Mouse (Mus musculus) erythroblast, embryonic 14.5 days (primary cell): ENCODE measurements around the gene Rcc2.

Experiments
- GATA1 ChIP-seq: IDR thresholded peaks from 2 replicates; pipeline ENCODE4 v1.6.1; 2012; ENCODE audit warnings: low read length, inconsistent platforms, mixed read lengths
- TAL1 ChIP-seq: IDR thresholded peaks from 3 replicates; pipeline ENCODE4 v1.6.1; 2012; ENCODE audit warnings: low read length, inconsistent platforms, mixed read lengths

DNA sequence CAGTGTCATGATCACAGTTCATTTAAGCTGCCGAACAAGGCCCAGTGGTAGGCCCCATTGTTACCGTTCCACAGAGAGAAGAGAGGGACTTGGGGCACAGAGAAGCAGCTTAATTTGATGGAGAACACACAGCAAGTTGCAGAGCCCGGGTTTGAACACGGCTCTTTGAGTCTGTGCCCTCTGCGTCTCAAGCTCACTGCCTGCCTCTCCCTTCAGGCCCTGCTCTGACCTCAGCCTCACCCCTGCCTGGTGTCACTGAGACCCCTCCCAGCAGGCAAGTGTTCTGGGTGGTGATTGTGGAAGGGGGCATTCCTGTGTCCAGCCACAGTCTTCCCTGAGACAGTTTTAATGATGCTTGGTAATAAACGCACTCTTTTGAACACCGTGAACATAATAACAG, 5.2 kb upstream of the Rcc2 start:
- TF ChIP-seq TAL1 (no peak), GATA1 (no peak)
